Mouse (Mus musculus) MN1 (cell line): ENCODE results near the gene Eci1.

Source experiments
- DNase-seq: peaks from one replicate; pipeline ENCODE4 v3.0.0-alpha.2; 2016; ENCODE audit warnings: low spot score

Gene Eci1

GRCm38 (mm10) chr17:24473612-24474275 lies 47.3 kb downstream of the Eci1 start, which contains the start of gene Bricd5:
Gene Bricd5, plus strand, starts transcription at chr17:24473884.
- DNase-seq: no peak

GRCm38 (mm10) chr17:24474557-24474956 lies 48.1 kb downstream of the Eci1 start:
- no peak for DNase-seq

- DNase-seq: no peak
Observed at GRCm38 (mm10) chr17:24475586-24475985, 49.1 kb downstream of the Eci1 start.

GRCm38 (mm10) chr17:24476022-24476776 lies 49.8 kb downstream of the Eci1 start:
- DNase-seq: no peak

- no peak for DNase-seq
Observed at GRCm38 (mm10) chr17:24477053-24477984, 50.9 kb downstream of the Eci1 start.

- DNase-seq: no peak
Observed at GRCm38 (mm10) chr17:24477985-24478600, 51.7 kb downstream of the Eci1 start.

GRCm38 (mm10) chr17:24478663-24479380 lies 52.4 kb downstream of the Eci1 start, which contains the start of gene Mlst8:
Gene Mlst8, minus strand, starts transcription at chr17:24479078.
- DNase-seq: peak; percentile 97

- DNase-seq: no peak
Observed at GRCm38 (mm10) chr17:24479431-24479830, 53.0 kb downstream of the Eci1 start.

GRCm38 (mm10) chr17:24480201-24480826 lies 53.9 kb downstream of the Eci1 start:
- DNase-seq: peak; percentile 50

GRCm38 (mm10) chr17:24481027-24481815 lies 54.8 kb downstream of the Eci1 start:
- no peak for DNase-seq

- DNase-seq: no peak
Observed at GRCm38 (mm10) chr17:24483495-24483894, 57.1 kb downstream of the Eci1 start.

GRCm38 (mm10) chr17:24485090-24485860 lies 58.8 kb downstream of the Eci1 start:
- DNase-seq: peak; percentile 43

- peak; percentile 68 for DNase-seq
Observed at GRCm38 (mm10) chr17:24488186-24488661, 61.8 kb downstream of the Eci1 start, which contains the start of gene Caskin1. Gene Caskin1, plus strand, starts transcription at chr17:24488601.

GRCm38 (mm10) chr17:24488662-24489264 lies 62.3 kb downstream of the Eci1 start:
- peak; percentile 68 for DNase-seq
